Mouse (Mus musculus) midbrain, embryonic 14.5 days (tissue): ENCODE data around the gene Vmn2r23. TPM values are rescaled to one million over a fixed set of nuclear protein-coding genes. Genes with fewer than 3 reads are reported as not detected.

ENCODE experiments used
- polyA plus RNA-seq: library from polyadenylated mRNA; unstranded; fragments of >200 nt; fragmentation: Nextera tagmentation; extraction: Ambion mirVana; gene quantifications from 2 replicates; pipeline ENCODE4 v1.2.1, GENCODE M21; 2014

Gene Vmn2r23
- polyA plus RNA-seq, 1 experiment from 2014 or later = not detected

Other genes starting within 250 kb of the Vmn2r23 start
- gene Vmn2r21, start 169.3 kb upstream of the Vmn2r23 start, polyA plus RNA-seq = not detected in 2 replicates
- not detected in 2 replicates for gene Vmn2r22, start 51.9 kb upstream of the Vmn2r23 start, polyA plus RNA-seq
- gene Vmn2r24, start 76.2 kb downstream of the Vmn2r23 start, polyA plus RNA-seq = not detected in 2 replicates
- gene Vmn2r25, start 150.8 kb downstream of the Vmn2r23 start, polyA plus RNA-seq = not detected in 2 replicates